Mouse (Mus musculus) midbrain, embryonic 11.5 days (tissue): ENCODE measurements at regions not wholly inside any gene's neighbourhood (a gene's known extent, or its start where the extent isn't known, plus 50 kb on each side); places are given as distances from the start of the nearest gene placed in this dataset.

Experiments used
- ATAC-seq: fragments of 200-750 bp; cut with Nextera tagmentation; 2 replicates; pipeline ENCODE4 v1.8.0; 2017; ENCODE audit warnings: moderate TSS enrichment, moderate library complexity; ENCODE audit not compliant: low FRiP score
- DNase-seq: peaks from one replicate; pipeline ENCODE4 v3.0.0; 2015; ENCODE audit warnings: low spot score; ENCODE audit errors: missing footprints
- H3K27ac ChIP-seq: fragments of 300-500 bp; sonication (generic); 2 replicates; pipeline ENCODE4 v1.5.1; 2014; ENCODE audit warnings: low read depth, low read length
- H3K27me3 ChIP-seq: fragments of 300-500 bp; sonication (generic); 2 replicates; pipeline ENCODE4 v1.6.1; 2014; ENCODE audit warnings: mild to moderate bottlenecking, low read length, moderate library complexity, mixed read lengths; ENCODE audit not compliant: control insufficient read depth, insufficient read depth
- H3K36me3 ChIP-seq: fragments of 300-500 bp; sonication (generic); 2 replicates; pipeline ENCODE4 v1.6.1; 2014; ENCODE audit warnings: mild to moderate bottlenecking, low read length, moderate library complexity, mixed read lengths; ENCODE audit not compliant: control insufficient read depth, insufficient read depth
- H3K4me1 ChIP-seq: fragments of 300-500 bp; sonication (generic); 2 replicates; pipeline ENCODE4 v1.6.1; 2014; ENCODE audit warnings: low read length; ENCODE audit not compliant: control insufficient read depth, insufficient read depth
- H3K4me2 ChIP-seq: fragments of 300-500 bp; sonication (generic); 2 replicates; pipeline ENCODE4 v1.6.1; 2014; ENCODE audit warnings: mild to moderate bottlenecking, moderate library complexity
- H3K4me3 ChIP-seq: fragments of 300-500 bp; sonication (generic); 2 replicates; pipeline ENCODE4 v1.5.1; 2014; ENCODE audit warnings: low read depth, low read length
- H3K9ac ChIP-seq: fragments of 300-500 bp; sonication (generic); 2 replicates; pipeline ENCODE4 v1.6.1; 2014; ENCODE audit warnings: low read length
- H3K9me3 ChIP-seq: fragments of 300-500 bp; sonication (generic); 2 replicates; pipeline ENCODE4 v1.6.1; 2016; ENCODE audit warnings: low read length; ENCODE audit not compliant: control insufficient read depth
- WGBS: fragments of 180-500 bp; shearing (Covaris S2); extraction: QIAGEN DNeasy Blood & Tissue Kit; methylation state at CpG from one replicate; pipeline ENCODE4 v1.1.7; 2014; 5-methylcytosine and 5-hydroxymethylcytosine counted together

DNA sequence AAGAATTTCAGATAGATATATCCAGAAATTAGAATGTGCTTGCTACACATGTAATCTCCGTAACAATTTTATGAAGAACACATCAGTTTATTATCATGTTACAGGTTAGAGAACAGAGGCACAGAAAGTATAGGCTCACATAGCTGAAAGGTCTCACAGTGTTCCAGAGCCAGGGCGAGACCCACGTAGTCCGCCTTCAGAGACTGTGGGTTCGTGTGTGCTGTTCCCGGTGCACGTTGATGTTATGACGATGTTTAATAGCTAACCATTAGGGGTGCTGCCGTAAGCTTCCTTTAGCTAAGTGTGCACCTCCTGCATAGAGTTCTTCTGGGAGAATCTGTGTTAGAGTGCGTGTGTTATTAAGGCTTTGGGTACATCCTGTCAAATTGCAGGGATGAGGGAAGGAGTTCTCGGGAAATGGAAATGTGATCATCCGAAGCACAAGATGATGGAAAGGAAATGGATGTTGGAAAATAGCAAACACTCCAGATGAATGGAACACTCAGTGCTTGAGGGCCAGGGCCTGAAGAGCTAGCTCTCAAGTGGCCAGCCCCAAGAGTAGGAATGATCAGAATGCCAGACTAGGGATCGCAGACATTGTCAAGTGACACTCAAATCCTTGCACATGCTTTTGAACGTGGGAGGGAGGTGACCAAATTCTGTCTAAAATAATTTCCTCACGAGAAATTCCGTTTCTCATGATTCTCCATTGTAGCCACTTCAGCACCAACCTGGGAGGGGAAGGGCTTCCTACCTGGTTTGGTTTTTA lies 344.1 kb downstream of the Cd83 start:
- ATAC-seq (no peak), DNase-seq (no peak)
- Histone ChIP-seq H3K27me3 (no peaks in the 10 kb centered on the region), H3K4me3 (no peak overlapping the region), H3K9ac (no peak overlapping the region), H3K36me3 (no peaks in the 10 kb centered on the region), H3K9me3 (no peaks in the 10 kb centered on the region), H3K4me2 (no peak overlapping the region), H3K4me1 (no peaks in the 10 kb centered on the region), H3K27ac (no peak overlapping the region)
- 91% methylated on average over 16 of the region's 16 CpGs for WGBS

DNA sequence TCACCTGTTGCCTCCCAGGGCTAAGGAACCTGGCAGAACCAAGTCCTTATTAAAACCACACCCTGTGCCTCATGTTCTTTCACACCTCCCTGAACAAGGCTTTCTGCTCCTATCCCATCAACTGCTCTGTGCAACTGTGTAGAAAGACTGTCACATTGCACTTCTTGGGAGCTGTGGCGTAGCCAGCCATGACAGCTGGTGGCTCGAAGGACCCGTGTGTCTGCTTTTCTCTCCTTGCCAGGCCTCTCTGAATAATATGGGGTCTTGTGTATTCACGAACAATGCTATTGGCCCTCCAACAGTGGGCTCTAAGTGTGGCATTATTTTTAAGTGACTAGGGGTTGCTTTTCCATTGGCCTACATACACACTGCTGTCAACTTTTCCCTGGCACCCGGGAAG lies 347.3 kb downstream of the Cd83 start:
- DNase-seq (peak; percentile 57), ATAC-seq (no peak)
- Histone ChIP-seq H3K4me1 (no peaks in the 10 kb centered on the region), H3K4me3 (no peak overlapping the region), H3K9me3 (no peaks in the 10 kb centered on the region), H3K9ac (no peak overlapping the region), H3K36me3 (no peaks in the 10 kb centered on the region), H3K4me2 (no peak overlapping the region), H3K27ac (no peak overlapping the region), H3K27me3 (no peaks in the 10 kb centered on the region)
- 87% methylated on average over 5 of the region's 5 CpGs for WGBS

DNA sequence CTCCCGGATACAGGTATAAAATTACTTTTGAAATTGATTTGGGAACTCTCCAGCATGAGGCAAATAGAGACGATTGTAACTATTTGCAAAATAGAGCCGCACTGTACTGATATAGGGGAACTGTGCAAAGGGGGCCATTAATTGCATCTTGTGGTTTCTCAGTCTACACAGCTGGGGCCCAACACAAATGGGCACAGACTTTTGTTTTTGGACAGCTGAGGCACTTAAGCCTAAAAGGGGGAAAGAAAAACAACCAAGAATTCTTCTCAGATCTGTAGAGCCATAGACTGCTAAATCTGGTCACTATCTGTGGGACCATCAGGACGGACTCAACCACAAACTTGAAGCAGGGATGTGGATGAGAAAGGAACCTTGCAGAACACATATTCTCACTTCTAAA lies 347.9 kb downstream of the Cd83 start:
- DNase-seq, result peak; percentile 82
- ATAC-seq, result no peak
- no peaks in the 10 kb centered on the region for H3K36me3 ChIP-seq
- H3K4me2 ChIP-seq, result no peak overlapping the region
- no peak overlapping the region for H3K27ac ChIP-seq
- no peaks in the 10 kb centered on the region for H3K9me3 ChIP-seq
- H3K4me1 ChIP-seq, result no peaks in the 10 kb centered on the region
- 90% methylated on average over 4 of the region's 4 CpGs for WGBS
- no peak overlapping the region for H3K9ac ChIP-seq
- no peak overlapping the region for H3K4me3 ChIP-seq
- no peaks in the 10 kb centered on the region for H3K27me3 ChIP-seq

DNA sequence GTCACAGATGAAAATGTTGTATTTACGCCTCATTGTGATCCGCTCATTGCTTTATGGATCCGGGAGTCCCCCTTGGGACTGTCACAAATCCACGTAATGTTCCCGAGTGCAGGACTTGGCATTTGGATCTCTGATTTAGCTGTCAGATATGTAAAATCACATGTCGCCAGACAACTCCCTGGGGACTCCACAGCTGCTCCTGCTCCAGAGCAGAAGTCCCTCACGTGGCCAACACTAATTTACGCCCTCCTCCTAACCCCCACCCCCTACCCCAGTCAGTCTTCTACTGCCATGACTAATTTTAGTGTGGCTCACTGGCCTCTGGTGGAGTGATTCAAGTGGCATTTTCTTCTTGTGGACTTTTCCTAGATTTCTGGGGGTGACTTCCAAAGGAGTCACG lies 348.9 kb downstream of the Cd83 start:
- H3K27ac ChIP-seq, result no peak overlapping the region
- no peaks in the 10 kb centered on the region for H3K36me3 ChIP-seq
- WGBS, result 64% methylated on average over 9 of the region's 9 CpGs
- no peak overlapping the region for H3K4me2 ChIP-seq
- H3K9me3 ChIP-seq, result no peaks in the 10 kb centered on the region
- no peak for ATAC-seq
- DNase-seq, result peak; percentile 84
- no peaks in the 10 kb centered on the region for H3K27me3 ChIP-seq
- no peak overlapping the region for H3K9ac ChIP-seq
- H3K4me1 ChIP-seq, result no peaks in the 10 kb centered on the region
- no peak overlapping the region for H3K4me3 ChIP-seq

DNA sequence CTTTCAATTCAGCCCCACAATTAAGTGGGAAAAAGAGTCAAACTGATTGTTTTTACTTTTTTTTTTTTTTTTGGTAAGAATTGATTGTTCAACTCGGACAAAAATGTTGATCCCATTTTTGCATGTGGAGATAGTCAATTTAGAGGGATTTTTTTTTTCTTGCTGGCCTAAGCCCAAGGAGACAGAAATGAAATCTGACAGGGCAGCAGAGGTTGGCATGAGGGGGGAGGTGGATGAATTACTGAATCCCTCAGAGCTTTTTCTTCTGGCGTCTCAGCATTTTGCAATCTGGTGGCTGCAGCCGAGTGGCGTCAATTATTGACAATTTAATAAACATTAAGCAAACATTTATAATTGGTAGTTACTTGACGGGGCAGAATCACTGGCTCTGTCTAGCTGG lies 356.6 kb downstream of the Cd83 start:
- H3K9me3 ChIP-seq, result no peaks in the 10 kb centered on the region
- no peaks in the 10 kb centered on the region for H3K27me3 ChIP-seq
- no peaks in the 10 kb centered on the region for H3K36me3 ChIP-seq
- H3K4me3 ChIP-seq, result no peak overlapping the region
- no peak overlapping the region for H3K9ac ChIP-seq
- no peaks in the 10 kb centered on the region for H3K4me1 ChIP-seq
- H3K4me2 ChIP-seq, result no peak overlapping the region
- 82% methylated on average over 5 of the region's 5 CpGs for WGBS
- DNase-seq (peak; percentile 72), ATAC-seq (no peak)
- no peak overlapping the region for H3K27ac ChIP-seq

DNA sequence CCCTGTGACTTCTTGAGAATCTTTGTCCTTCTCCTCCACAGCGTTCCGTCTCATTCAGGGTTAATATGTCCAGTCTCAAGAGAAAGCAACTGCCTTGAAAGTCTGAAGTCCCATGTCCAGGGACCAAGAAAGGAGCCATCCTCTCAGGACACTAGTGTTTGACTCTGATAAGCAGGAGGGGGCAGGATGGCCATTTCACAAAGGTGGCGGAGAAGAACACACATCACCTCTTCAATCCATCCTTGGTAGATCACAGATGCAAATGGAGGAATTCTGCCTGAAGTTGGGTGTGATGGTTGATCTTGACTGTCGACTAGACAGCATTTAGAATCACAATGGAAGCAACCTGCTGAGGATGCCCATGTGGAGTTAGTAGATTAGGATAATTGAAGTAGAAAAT lies 360.9 kb downstream of the Cd83 start:
- Histone ChIP-seq H3K36me3 (no peaks in the 10 kb centered on the region), H3K4me3 (no peak overlapping the region), H3K9me3 (no peaks in the 10 kb centered on the region), H3K9ac (no peak overlapping the region), H3K27ac (no peak overlapping the region), H3K4me2 (no peak overlapping the region), H3K27me3 (no peaks in the 10 kb centered on the region), H3K4me1 (no peaks in the 10 kb centered on the region)
- ATAC-seq, result no peak
- DNase-seq, result peak; percentile 61
- WGBS, result 89% methylated on average over 4 of the region's 4 CpGs

DNA sequence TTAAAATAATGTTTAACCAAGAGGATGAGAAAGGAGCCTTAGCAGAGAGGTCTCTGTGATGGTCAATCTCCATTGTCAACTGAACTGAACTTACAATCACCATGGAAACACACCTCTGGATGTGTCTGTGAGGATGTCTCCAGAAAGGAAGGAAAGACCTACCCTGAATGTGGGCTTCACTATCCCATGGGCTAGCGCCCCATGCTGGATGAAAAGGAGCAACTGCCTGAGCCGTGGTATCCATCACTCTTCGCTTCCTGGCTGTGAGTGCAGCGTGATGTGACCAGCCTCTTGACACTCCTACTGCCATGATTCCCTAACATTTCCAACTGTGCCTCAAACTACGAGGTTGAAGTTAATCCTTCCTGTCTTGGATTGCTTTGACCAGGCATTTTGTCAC lies 363.3 kb downstream of the Cd83 start:
- no peak for ATAC-seq
- no peak overlapping the region for H3K9ac ChIP-seq
- no peak overlapping the region for H3K27ac ChIP-seq
- DNase-seq, result peak; percentile 31
- no peak overlapping the region for H3K4me3 ChIP-seq
- WGBS, result 79% methylated on average over 5 of the region's 5 CpGs
- no peak overlapping the region for H3K4me2 ChIP-seq
- no peaks in the 10 kb centered on the region for H3K36me3 ChIP-seq
- H3K4me1 ChIP-seq, result no peaks in the 10 kb centered on the region
- H3K27me3 ChIP-seq, result no peaks in the 10 kb centered on the region
- H3K9me3 ChIP-seq, result no peaks in the 10 kb centered on the region

DNA sequence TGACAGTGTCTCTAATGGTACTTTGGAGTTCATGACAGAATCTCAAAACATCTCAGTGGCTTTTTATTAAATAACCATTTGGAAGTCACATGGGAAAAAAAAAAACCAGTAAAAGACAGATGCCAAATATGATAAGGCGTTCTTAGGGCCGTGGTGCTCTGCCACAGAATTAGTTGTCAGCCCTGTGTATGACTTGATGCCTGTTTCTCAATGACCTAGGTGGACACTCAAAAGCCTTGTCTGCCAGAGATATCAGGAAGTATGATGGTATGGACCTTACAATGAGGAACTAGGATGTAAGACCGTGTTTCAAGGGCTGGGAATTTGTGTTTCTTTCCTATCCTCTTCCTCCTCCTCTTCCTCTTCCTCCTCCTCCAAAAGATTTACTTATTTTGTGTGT lies 364.9 kb downstream of the Cd83 start:
- Histone ChIP-seq H3K27me3 (no peaks in the 10 kb centered on the region), H3K9ac (no peak overlapping the region), H3K9me3 (no peaks in the 10 kb centered on the region; the same call in 1 of the 2 replicates), H3K36me3 (no peaks in the 10 kb centered on the region), H3K4me2 (no peak overlapping the region), H3K4me1 (no peaks in the 10 kb centered on the region), H3K27ac (no peak overlapping the region), H3K4me3 (no peak overlapping the region)
- ATAC-seq, result no peak
- DNase-seq, result peak; percentile 17
- WGBS, result 86% methylated on average over 3 of the region's 3 CpGs

DNA sequence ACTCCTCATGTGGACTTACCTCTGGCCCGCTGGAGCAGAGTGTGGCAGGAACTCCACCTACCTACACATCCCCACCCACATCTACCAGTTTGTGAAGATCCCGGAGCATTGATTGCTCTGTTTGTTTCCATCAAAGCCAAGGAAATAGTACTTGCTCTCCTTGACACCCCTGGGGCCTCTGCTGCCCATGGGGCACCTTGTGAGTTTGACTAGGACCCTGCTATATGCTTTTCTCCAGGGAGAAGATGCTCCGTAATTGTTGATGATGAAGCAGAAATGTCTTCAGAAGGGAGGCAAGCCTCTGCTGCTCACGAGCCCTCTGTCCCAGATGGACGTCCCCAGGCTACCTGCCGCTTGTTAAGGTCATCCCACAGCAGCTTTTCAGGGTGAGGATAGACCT lies 367.0 kb downstream of the Cd83 start:
- 93% methylated on average over 6 of the region's 6 CpGs for WGBS

More for the DNA sequence above, 367.0 kb downstream of the Cd83 start:
- Histone ChIP-seq H3K27ac (no peak overlapping the region), H3K27me3 (no peaks in the 10 kb centered on the region), H3K4me2 (no peak overlapping the region), H3K9ac (no peak overlapping the region), H3K36me3 (no peaks in the 10 kb centered on the region), H3K9me3 (no peaks in the 10 kb centered on the region; the same call in 1 of the 2 replicates), H3K4me3 (no peak overlapping the region), H3K4me1 (no peaks in the 10 kb centered on the region)
- no peak for ATAC-seq
- DNase-seq, result peak; percentile 62
